Mouse (Mus musculus) brain, embryonic 14.5 days (tissue): ENCODE results near the gene Tysnd1. TPM values are rescaled to one million over a fixed set of nuclear protein-coding genes. Genes with fewer than 3 reads are reported as not detected.

Source experiments
- DNase-seq: peaks from one replicate; pipeline ENCODE4 v3.0.0-alpha.2; 2011; ENCODE audit warnings: low read depth
- CTCF ChIP-seq: fragments of 200-500 bp; IDR thresholded peaks from 2 replicates; pipeline ENCODE4 v1.5.1; 2012; ENCODE audit warnings: inconsistent platforms, mild to moderate bottlenecking, moderate library complexity, borderline replicate concordance; ENCODE audit not compliant: insufficient read depth, insufficient read length; ENCODE audit errors: extremely low read depth
- POLR2A ChIP-seq: fragments of 200-500 bp; IDR thresholded peaks from 2 replicates; pipeline ENCODE4 v1.6.1; 2012; ENCODE audit warnings: mild to moderate bottlenecking, inconsistent platforms, borderline replicate concordance; ENCODE audit not compliant: poor library complexity, insufficient read depth, insufficient read length, severe bottlenecking; ENCODE audit errors: extremely low read depth
- polyA plus RNA-seq: library from polyadenylated mRNA; depleted of rRNA; stranded (reverse); fragments of >200 nt; gene quantifications from 2 replicates; pipeline ENCODE4 v1.2.3, GENCODE M21; 2012

Gene Tysnd1
- polyA plus RNA-seq, 1 experiment, result 42.7 TPM

DNA sequence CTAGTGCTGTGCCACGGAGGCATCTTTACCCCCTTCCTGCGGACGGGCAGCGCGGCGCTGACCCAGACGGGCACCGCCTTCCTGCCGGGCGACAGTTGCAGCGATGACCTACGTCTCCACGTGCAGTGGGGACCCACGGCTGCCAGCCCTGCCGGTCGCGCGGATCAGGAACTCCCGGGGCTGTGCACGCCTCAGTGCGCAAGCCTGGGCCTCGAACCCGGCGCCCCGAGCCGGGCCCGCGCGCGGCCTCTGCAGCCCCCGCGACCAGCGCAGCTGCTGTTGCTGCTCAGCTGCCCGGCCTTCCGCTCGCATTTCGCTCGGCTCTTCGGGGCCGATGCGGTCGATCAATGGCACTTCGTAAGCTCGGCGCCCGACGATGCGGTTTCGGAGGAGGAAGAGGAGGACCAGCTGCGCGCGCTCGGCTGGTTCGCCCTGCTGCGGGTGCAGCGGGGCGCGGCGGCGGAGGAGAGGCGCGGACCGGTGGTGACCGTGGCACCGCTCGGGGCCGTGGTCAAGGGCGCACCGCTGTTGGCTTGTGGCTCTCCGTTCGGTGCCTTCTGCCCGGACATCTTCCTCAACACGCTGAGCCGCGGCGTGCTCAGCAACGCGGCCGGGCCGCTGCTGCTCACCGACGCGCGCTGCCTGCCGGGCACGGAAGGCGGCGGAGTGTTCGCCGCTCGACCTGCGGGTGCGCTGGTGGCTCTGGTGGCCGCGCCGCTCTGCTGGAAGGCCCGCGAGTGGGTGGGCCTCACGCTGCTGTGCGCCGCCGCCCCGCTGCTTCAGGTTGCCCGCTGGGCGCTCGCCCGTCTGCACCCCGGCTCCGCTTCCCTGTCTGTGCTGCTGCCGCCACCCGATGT lies 617 bp downstream of the Tysnd1 start:
- DNase-seq, result peak; percentile 27
- TF ChIP-seq CTCF, result no peak
- no peak for TF ChIP-seq POLR2A

DNA sequence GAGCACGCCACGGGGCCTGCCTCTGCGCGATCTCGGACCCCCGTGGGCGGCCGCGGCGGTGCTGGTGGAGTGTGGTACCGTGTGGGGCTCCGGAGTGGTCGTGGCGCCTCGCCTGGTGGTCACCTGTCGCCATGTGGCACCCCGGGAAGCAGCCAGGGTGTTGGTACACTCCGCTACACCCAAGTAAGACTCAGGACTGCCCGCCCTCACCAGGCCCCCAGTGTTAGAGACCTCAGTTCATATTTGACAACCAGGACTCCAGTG lies 1.2 kb downstream of the Tysnd1 start:
- no peak for DNase-seq
- TF ChIP-seq CTCF, result no peak
- TF ChIP-seq POLR2A, result no peak

DNA sequence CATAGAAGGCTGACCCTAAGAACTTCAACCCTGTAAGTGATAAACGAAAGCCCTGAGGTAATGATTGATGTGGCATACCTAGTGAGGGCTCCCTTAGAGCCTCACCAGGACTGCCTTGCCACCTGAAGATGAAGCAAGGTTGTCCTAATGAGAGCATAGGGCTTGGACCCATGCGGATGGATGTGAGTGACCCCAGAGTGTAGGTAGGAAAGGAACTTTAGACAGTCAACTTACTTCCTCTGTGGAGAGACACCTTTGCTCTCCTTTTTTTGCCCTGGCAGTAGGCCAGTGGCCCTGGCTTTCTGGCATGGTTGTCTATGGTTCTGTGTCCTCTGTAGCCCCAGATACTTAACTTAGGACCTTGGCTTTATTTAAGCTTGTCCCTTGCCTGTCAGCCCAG lies 1.7 kb downstream of the Tysnd1 start:
- TF ChIP-seq POLR2A, result no peak
- no peak for DNase-seq

DNA sequence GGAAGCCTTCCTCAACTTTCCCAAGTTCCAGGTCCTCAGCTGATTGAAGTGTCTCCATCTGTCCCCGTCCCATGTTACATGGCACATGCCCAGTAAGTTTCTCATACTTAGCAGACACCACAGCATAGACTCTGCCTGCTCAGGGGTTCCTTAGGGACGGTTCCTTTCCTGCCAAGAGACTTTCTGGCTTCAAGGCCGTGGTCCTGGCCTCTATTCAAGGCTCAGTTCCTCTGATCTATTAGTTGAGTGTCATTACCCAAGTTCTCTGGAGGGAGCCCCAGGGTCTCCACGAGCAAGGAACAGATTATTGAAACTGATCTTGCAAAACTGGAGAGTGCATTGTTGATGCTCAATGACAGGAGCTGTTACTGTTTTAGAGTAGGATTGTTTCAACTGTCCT lies 9.3 kb downstream of the Tysnd1 start:
- TF ChIP-seq POLR2A (no peak), CTCF (no peak)
- peak; percentile 26 for DNase-seq

DNA sequence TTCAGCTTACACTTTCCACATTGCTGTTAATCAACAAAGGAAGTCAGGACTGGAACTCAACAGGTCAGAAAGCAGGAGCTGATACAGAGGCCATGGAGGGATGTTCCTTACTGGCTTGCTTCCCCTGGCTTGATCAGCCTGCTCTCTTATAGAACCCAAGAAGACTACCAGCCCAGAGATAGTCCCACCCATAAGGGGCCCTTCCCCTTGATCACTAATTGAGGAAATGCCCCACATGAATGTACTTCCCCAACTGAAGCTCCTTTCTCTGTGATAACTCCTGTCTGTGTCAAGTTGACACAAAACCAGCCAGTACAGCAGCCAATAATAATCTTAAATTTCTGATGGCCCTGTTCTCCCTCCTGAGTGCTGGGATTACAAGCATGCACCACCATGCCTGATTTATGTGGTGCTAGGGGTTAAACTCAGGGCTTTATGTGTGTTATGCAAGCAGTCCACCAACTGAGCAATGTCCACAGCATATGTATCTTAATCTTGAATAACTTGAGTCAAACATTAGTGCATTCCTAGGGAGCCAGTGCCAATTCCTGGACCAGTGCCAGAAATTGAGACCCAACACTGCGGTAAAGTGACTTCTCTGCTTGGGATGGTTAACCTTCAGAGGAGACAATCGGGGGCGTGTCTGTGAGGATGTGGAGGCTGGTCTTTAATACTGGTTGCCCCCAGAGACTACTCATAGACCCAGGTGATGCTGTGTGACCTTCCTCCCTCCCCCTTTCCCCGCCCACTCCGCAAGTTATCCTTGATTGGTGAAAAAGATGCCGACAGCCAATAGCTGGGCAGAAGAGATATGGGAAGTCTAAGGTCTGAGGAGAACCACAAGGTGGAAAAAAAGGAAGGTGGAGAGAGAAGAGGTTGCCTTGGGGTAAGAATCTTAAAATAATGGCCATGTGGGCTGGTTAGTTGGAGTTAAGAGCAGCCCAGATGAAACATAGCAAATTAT lies 11.4 kb downstream of the Tysnd1 start:
- DNase-seq, result no peak
- TF ChIP-seq POLR2A, result no peak
- no peak for TF ChIP-seq CTCF

DNA sequence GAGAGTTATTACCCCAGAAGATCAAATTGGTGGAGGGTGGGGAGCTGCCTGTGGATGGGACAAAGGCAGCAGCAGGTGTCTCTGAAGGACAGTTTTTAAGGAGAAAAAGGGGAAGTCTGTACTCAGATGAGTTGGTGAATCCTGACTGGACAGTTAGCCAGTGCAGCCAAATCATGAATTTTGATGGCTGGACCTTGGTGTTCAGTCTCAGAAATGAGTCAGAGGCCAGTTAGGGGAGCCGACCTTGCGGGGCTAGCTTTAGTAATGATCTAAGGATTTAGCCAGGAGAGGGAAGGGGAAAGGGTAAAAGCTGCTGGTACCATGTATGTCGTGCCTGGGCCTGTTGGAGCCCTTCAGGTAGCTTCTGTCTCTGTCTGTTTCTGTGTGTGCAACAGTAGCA lies 18.3 kb downstream of the Tysnd1 start:
- no peak for DNase-seq
- TF ChIP-seq POLR2A (no peak), CTCF (no peak)

DNA sequence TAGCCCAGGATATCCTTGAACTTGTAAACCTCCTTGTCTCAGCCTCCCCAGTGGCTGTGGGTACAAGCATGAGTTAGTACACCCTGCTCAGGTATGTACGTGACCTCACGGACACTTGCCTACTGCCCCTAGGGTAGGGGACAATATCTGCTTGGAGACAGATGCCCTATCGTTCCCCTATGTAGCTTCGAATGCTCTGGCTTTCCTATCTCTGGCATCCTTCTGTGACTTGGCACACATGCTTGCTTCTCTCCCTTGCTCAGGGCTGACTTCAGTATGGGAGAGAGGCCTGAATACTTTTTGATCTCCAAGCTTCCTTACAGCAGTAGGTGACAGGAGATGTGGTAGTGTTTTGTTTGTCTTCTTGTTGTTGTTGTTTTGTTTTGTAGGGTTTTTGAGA lies 18.8 kb downstream of the Tysnd1 start:
- no peak for TF ChIP-seq POLR2A
- no peak for TF ChIP-seq CTCF
- no peak for DNase-seq

DNA sequence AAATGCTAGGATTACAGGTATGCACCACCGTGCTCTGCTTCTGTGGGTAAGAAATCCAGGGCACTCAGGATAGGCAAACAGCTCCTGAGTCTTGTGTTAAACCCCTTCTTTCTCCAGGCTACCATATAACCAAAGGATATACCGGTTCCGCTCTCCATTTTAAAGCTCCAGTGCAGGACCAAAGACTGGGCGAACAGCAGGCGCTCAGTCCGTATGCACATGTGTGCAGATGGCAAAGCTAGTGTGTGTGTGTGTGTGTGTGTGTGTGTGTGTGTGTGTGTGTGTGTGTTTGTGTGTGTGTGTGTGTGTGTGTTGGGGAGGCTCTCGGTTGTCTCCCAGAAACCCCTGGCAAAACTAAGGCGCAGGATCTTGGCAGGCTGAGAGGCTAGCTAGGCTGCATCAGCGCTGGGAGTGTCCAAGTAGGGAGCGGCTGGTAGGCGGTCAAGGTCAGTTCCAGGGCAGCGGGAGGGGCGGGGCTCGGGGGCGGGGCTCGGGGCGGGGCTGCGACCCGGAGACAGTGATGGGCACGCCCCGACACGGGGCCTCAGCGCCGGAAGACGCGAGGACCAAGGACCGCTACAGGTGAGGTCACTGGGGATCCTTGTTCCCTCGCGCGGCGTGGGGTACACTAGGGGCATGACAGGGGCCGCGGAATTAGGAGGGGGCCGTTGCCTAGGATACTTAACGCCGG lies 19.6 kb downstream of the Tysnd1 start, which contains the start of gene Aifm2:
TSS of gene Aifm2 (plus strand) at position 493 of the 691 bp plus-strand sequence.
- DNase-seq, result peak; percentile 57
- TF ChIP-seq CTCF (no peak), POLR2A (no peak)

DNA sequence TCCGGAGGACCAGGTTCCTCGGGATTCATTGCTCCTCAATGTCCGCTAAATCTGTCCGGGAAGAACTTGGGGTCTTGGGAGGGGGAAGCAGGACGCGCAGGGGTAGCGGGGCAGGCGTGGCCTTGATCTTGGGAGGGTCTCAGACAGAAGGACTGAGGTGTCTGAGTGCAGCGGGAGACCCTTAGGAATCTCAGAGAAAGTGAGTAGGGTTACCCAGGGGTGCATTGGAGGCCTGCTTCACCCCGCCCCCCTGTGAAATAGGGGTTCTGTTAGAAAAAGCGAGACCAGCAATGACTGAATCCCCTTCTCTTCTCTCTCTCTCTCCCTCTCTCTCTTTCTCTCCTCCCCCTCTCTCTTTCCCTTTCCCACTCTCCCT lies 20.1 kb downstream of the Tysnd1 start:
- no peak for DNase-seq
- TF ChIP-seq POLR2A (no peak), CTCF (no peak)

DNA sequence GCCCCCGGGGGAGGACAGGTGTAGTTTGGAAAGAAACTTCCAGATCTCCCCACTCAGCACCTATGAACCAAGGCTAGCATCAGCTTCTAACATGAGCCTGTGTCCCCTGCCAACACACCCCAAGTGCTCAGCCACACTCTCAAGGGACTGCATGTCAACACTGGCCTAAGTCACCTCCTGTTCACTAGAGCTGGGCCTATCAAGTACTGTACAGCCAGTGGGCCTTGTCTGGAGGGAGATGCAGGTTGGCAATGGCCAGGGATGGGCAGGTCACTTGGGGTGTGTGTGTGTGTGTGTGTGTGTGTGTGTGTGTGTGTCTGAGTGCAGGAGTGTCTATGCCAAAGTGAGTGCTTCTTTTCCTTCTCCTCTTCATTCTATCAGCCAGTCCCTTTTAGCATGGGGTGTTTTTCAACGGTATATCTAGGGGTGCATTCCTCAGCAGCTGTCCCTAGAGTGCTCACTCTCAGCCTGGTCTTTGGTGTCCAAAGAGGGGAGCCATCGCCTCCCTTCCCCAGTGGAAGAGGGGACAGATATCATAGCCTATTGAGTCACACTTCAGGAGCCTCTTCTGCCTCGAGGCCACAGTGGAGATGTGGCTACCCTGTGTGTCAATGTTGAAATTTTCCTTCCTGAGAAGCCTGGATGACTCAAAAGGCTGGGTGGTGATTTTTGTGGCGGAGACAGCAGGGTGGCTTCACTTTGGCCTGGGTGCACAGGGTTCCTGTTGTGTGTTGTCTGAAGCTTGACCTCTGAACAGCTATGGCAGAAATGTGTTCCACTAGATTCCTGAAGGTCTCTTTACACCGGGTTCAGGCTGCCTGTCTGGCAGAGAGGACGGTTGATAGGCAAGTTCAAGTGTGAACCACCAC lies 20.9 kb downstream of the Tysnd1 start:
- no peak for TF ChIP-seq CTCF
- TF ChIP-seq POLR2A, result no peak
- DNase-seq, result no peak
